Mouse (Mus musculus) liver, postnatal 0 days (tissue): ENCODE results near the gene 4931409K22Rik.

Source experiments
- CTCF ChIP-seq: sonication (generic); IDR thresholded peaks from 2 replicates; pipeline ENCODE4 v1.5.1; 2016; ENCODE audit warnings: antibody characterized with exemption, low read depth
- EP300 ChIP-seq: IDR thresholded peaks from 2 replicates; pipeline ENCODE4 v1.6.1; 2016; ENCODE audit warnings: antibody characterized with exemption, low read depth, mild to moderate bottlenecking

- TF ChIP-seq CTCF, result no peak
- no peak for TF ChIP-seq EP300
These were observed 46.9 kb upstream of the 4931409K22Rik start for GRCm38 (mm10) chr5:24603431-24604010.
